Mouse (Mus musculus): ENCODE results near the gene Ern1. TPM values are rescaled to one million over a fixed set of nuclear protein-coding genes. Genes with fewer than 3 reads are reported as not detected.

Ern1 gene
- total and polyA plus RNA-seq, 2 experiments from 2014 or later, result 3.0 to 11.6 TPM

DNA sequence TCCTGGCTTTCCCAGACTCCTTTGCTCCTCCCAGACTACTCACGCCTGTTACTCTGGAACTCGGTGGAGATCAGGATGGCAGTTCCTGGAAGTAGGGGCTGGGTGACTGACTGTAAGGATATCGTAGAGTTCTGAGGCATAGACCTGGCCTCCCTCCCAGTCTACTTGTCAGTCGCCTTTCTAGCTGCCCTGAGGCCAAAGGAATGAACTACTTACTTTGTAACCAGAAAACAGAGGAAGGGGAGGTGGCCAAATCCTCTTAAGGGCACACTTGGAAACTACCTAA is 94.4 kb downstream of the Ern1 start:
- no peak overlapping the region for H3K4me3 ChIP-seq (ENCODE audit: low read length)
- H3K9me3 ChIP-seq (ENCODE audit: low read length), result no peaks in the 10 kb centered on the region
- DNase-seq (ENCODE audit: low spot score) (no peak), ATAC-seq (no peak)
- no peaks in the 10 kb centered on the region for H3K4me1 ChIP-seq (ENCODE audit: insufficient read depth, low read length)
- H3K36me3 ChIP-seq (ENCODE audit: insufficient read depth, low read length), result peaks cover 7% of the 10 kb centered on the region; the same call in 1 of the 2 replicates
- TF ChIP-seq CTCF (IDR thresholded peaks at IDR 0.05; ENCODE audit: low read depth), result no peak
- H3K27me3 ChIP-seq (ENCODE audit: insufficient read depth, low read length), result no peaks in the 10 kb centered on the region
- H3K4me2 ChIP-seq (ENCODE audit: low read depth, low read length), result no peak overlapping the region
- WGBS, result 69% methylated on average over 4 of the region's 4 CpGs
- H3K27ac ChIP-seq, result no peak overlapping the region
- H3K9ac ChIP-seq (replicated peaks; ENCODE audit: low read length), result no peak overlapping the region

- no peak overlapping the region for H3K27ac ChIP-seq
- no peak overlapping the region for H3K4me3 ChIP-seq (ENCODE audit: low read length)
- peaks cover 3% of the 10 kb centered on the region; the same call in 1 of the 2 replicates for H3K36me3 ChIP-seq (ENCODE audit: insufficient read depth, low read length)
- no peak for TF ChIP-seq CTCF (IDR thresholded peaks at IDR 0.05; ENCODE audit: low read depth)
- ATAC-seq, result no peak
- H3K9ac ChIP-seq (replicated peaks; ENCODE audit: low read length), result no peak overlapping the region
- no peaks in the 10 kb centered on the region for H3K9me3 ChIP-seq (ENCODE audit: low read length)
- DNase-seq (ENCODE audit: low spot score), result no peak
- H3K4me1 ChIP-seq (ENCODE audit: insufficient read depth, low read length), result no peaks in the 10 kb centered on the region
- 70% methylated on average over 7 of the region's 7 CpGs for WGBS
- H3K4me2 ChIP-seq (ENCODE audit: low read depth, low read length), result no peak overlapping the region
- H3K27me3 ChIP-seq (ENCODE audit: insufficient read depth, low read length), result no peaks in the 10 kb centered on the region
These were observed 94.9 kb downstream of the Ern1 start for GRCm38 (mm10) chr11:106392597-106393330.

DNA sequence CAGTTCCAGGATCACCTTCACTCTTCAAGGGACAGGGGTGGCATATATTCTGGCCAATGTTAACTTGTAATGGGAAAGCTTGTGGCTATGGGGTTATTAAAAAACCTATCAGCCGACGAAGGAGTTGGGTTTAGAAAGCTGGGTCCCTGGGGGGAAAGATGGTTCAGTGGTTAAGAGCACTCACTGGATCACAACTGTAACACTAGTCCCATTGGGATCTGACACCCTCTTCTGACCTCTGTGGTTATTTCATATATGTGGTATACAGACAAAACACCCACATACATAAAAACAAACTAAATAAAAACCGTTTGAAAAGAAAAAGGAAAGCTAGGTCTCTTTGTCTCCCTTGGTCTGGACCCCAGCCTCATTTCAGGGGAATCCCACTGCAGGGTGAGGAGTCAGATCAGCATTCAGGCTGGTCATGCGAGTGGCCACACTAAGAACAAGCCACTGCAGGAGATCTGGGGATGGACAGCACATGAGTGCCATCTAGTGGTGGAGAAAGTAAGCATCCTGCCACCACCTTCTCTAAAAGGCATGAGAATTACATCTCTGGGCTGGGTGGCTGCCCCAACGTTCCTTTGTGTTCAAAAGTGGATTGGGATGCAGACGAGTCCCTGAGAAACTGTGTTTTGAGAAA is 96.0 kb downstream of the Ern1 start:
- Histone ChIP-seq H3K9ac (replicated peaks; ENCODE audit: low read length) (no peak overlapping the region), H3K4me3 (ENCODE audit: low read length) (no peak overlapping the region), H3K9me3 (ENCODE audit: low read length) (no peaks in the 10 kb centered on the region), H3K4me1 (ENCODE audit: insufficient read depth, low read length) (no peaks in the 10 kb centered on the region), H3K4me2 (ENCODE audit: low read depth, low read length) (no peak overlapping the region), H3K36me3 (ENCODE audit: insufficient read depth, low read length) (peaks cover 3% of the 10 kb centered on the region; the same call in 1 of the 2 replicates), H3K27ac (no peak overlapping the region), H3K27me3 (ENCODE audit: insufficient read depth, low read length) (no peaks in the 10 kb centered on the region)
- peak; percentile 91 for DNase-seq (ENCODE audit: low spot score)
- peak; percentile 98 for TF ChIP-seq CTCF (IDR thresholded peaks at IDR 0.05; ENCODE audit: low read depth)
- peak; percentile 86 for ATAC-seq
- WGBS, result 34% methylated on average over 6 of the region's 6 CpGs

DNA sequence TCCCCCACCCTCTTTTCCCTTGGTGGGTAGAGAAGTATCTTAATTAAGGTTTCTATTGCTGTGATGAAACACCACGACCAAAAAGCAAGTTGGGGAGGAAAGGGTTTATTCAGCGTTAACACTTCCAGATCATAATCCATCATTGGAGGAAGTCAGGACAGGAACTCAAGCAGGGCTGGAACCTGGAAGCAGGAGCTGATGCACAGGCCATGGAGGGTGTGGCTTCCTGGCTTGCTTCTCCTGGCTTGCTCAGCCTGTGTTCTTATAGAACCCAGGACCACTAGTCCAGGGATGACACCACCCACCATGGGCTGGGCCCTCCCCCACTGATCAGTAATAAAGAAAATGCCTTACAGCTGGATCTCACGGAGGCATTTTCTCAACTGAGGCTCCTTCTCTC is 96.9 kb downstream of the Ern1 start:
- H3K36me3 ChIP-seq (ENCODE audit: insufficient read depth, low read length), result peaks cover 3% of the 10 kb centered on the region; the same call in 1 of the 2 replicates
- no peak overlapping the region for H3K4me3 ChIP-seq (ENCODE audit: low read length)
- no peak overlapping the region for H3K9ac ChIP-seq (replicated peaks; ENCODE audit: low read length)
- DNase-seq (ENCODE audit: low spot score) (no peak), ATAC-seq (no peak)
- no peaks in the 10 kb centered on the region for H3K27me3 ChIP-seq (ENCODE audit: insufficient read depth, low read length)
- no peak for TF ChIP-seq CTCF (IDR thresholded peaks at IDR 0.05; ENCODE audit: low read depth)
- 75% methylated on average over 3 of the region's 3 CpGs for WGBS
- H3K4me1 ChIP-seq (ENCODE audit: insufficient read depth, low read length), result no peaks in the 10 kb centered on the region
- H3K27ac ChIP-seq, result no peak overlapping the region
- H3K4me2 ChIP-seq (ENCODE audit: low read depth, low read length), result no peak overlapping the region
- H3K9me3 ChIP-seq (ENCODE audit: low read length), result no peaks in the 10 kb centered on the region

- no peak for ATAC-seq
- no peak overlapping the region for H3K27ac ChIP-seq
- H3K9me3 ChIP-seq (ENCODE audit: low read length), result no peaks in the 10 kb centered on the region
- no peaks in the 10 kb centered on the region for H3K27me3 ChIP-seq (ENCODE audit: insufficient read depth, low read length)
- no peak overlapping the region for H3K9ac ChIP-seq (replicated peaks; ENCODE audit: low read length)
- DNase-seq (ENCODE audit: low spot score), result no peak
- H3K36me3 ChIP-seq (ENCODE audit: insufficient read depth, low read length), result peaks cover 3% of the 10 kb centered on the region; the same call in 1 of the 2 replicates
- 43% methylated on average over 3 of the region's 3 CpGs for WGBS
- H3K4me1 ChIP-seq (ENCODE audit: insufficient read depth, low read length), result no peaks in the 10 kb centered on the region
- no peak for TF ChIP-seq CTCF (IDR thresholded peaks at IDR 0.05; ENCODE audit: low read depth)
- H3K4me3 ChIP-seq (ENCODE audit: low read length), result no peak overlapping the region
- no peak overlapping the region for H3K4me2 ChIP-seq (ENCODE audit: low read depth, low read length)
These were observed 98.0 kb downstream of the Ern1 start for GRCm38 (mm10) chr11:106389611-106390010.

DNA sequence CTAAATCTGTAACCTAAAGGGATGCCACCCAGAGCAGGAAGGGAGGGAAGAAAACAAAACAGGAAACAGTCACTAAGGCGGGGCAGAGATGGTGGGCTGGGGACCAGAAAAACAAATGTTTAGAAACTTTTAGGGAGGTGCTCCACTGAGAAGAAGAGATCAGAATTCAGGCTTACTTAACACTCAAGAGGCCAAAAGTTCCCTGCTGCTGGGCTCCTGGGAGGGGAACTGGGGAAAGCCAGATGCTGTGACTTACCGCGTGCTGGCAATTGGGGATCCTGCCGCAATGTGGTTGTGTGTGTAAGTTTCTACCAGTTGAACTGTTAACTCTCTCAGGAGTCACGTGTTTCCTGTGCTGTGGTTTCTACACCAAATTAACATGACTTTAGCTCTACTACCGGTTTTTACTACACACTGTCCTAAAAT is 99.8 kb downstream of the Ern1 start, which contains the start of gene Icam2:
Gene Icam2 (minus strand): TSS at position 285 of the 426 bp plus-strand sequence.
- no peaks in the 10 kb centered on the region for H3K36me3 ChIP-seq (ENCODE audit: insufficient read depth, low read length)
- no peak within 1 kb of the TSS for H3K9ac ChIP-seq (replicated peaks; ENCODE audit: low read length)
- no peaks in the 10 kb centered on the region for H3K9me3 ChIP-seq (ENCODE audit: low read length)
- no peaks in the 10 kb centered on the region for H3K27me3 ChIP-seq (ENCODE audit: insufficient read depth, low read length)
- 79% methylated on average over 6 of the region's 6 CpGs for WGBS
- no peak within 1 kb of the TSS for H3K27ac ChIP-seq
- no peak for TF ChIP-seq CTCF (IDR thresholded peaks at IDR 0.05; ENCODE audit: low read depth)
- no peak within 1 kb of the TSS for H3K4me2 ChIP-seq (ENCODE audit: low read depth, low read length)
- H3K4me1 ChIP-seq (ENCODE audit: insufficient read depth, low read length), result no peaks in the 10 kb centered on the region
- no peak for ATAC-seq
- no peak for DNase-seq (ENCODE audit: low spot score)
- no peak within 1 kb of the TSS for H3K4me3 ChIP-seq (ENCODE audit: low read length)

- no peak for DNase-seq (ENCODE audit: low spot score)
- no peak for TF ChIP-seq CTCF (IDR thresholded peaks at IDR 0.05; ENCODE audit: low read depth)
- Histone ChIP-seq H3K4me1 (ENCODE audit: insufficient read depth, low read length) (no peaks in the 10 kb centered on the region), H3K4me2 (ENCODE audit: low read depth, low read length) (no peak overlapping the region), H3K27ac (no peak overlapping the region), H3K36me3 (ENCODE audit: insufficient read depth, low read length) (no peaks in the 10 kb centered on the region), H3K4me3 (ENCODE audit: low read length) (no peak overlapping the region), H3K9me3 (ENCODE audit: low read length) (no peaks in the 10 kb centered on the region), H3K9ac (replicated peaks; ENCODE audit: low read length) (no peak overlapping the region), H3K27me3 (ENCODE audit: insufficient read depth, low read length) (no peaks in the 10 kb centered on the region)
- no peak for ATAC-seq
- WGBS, result 79% methylated on average over 6 of the region's 6 CpGs
These were observed 100.6 kb downstream of the Ern1 start for GRCm38 (mm10) chr11:106387020-106387419.
